Mouse (Mus musculus) cerebellum, postnatal 36 days (tissue): ENCODE measurements at regions not wholly inside any gene's neighbourhood (a gene's known extent, or its start where the extent isn't known, plus 50 kb on each side); places are given as distances from the start of the nearest gene placed in this dataset.
A peak's percentile ranks its signal among the peaks of the same experiment; 100 is the strongest.

ENCODE experiments used
- DNase-seq, 2 experiments: peaks; one replicate each; pipeline ENCODE4 v3.0.0; 2021 to 2022; ENCODE audit warnings: mixed read lengths in 2 of 2

DNA sequence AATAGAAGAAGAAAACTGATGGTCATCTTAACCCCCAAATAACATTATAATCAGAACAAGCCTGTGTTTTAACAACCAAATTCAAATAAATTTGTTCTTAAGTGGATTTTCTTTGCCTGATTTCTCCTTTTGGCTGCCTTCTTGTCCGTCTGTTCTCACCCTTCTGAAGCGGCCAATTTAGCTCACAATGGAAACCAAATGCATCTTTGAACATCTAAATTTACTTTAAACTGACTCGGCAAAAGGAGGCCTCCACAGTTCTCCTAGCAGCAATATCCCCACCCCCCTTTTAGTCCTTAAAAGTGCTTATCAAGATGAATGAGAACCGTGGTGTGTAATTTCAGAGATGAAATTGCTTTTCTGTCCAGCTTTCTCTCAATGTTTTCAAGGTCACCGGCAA, 389.6 kb upstream of the Adamts16 start:
- no peak for DNase-seq

DNA sequence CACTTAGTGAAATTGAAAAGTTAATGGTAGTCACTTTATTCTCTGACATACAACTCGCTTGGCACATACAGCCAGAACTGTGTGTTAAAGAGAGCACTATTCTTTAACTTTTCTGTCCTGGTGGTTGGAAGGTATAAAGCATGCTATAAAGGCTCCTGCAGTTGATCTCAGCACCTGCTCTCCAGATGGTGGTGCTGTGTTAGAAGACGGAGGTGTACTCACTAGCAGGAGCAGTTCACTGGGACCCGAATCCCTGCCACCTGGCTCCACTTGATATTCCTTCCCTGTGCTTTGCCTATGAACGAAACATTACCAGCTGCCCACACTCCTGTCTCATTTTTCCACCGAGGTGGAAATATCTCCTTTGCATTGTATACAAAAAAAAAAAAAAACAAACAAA, 373.2 kb upstream of the Adamts16 start:
- no peak for DNase-seq

DNA sequence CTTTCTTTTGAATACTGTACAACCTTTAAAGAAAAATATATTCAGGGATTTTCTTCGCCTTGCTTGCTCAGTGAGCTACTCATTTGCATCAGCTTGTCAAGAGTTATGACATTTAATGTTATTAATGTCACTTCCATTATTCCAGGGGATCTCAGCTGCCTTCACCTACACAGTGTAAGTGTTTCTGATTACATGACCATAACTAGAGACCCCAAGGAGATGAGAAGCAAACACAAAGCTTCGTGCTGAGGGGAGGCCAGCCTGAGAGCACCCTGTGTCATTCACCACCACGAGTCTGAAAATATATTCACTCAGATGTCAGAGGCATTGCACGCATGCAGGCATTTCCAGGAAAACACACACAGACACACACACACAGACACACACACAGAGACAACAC, 369.8 kb upstream of the Adamts16 start:
- DNase-seq: no peak

DNA sequence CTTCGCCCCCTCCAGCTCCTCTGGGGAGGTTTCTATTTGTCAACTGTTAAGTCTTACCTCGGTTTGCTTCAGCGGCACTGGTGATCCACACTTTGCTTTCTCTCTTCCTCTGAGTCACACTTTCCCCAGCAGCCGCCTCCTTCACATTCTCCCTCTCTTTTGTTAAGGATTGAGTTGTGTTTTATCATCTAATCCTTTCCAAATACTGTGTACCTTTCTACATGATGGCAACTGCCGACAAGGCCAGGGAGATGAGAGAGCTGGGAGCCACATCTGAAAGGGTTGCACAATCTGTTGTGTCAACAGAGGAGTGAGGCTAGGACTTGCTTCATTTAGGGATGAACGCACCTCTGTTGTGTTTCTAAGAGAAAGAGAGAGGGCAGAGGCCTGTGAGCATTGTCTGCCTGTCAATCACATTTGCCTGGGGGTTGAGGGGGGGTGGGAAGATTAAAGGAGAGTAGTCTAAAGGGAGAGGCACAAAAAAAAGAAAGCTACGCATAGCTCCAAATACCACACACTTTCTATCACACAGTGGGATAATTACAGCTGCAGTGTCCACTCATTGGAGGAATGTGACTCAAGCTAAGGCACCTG, 369.1 kb upstream of the Adamts16 start:
- no peak for DNase-seq

DNA sequence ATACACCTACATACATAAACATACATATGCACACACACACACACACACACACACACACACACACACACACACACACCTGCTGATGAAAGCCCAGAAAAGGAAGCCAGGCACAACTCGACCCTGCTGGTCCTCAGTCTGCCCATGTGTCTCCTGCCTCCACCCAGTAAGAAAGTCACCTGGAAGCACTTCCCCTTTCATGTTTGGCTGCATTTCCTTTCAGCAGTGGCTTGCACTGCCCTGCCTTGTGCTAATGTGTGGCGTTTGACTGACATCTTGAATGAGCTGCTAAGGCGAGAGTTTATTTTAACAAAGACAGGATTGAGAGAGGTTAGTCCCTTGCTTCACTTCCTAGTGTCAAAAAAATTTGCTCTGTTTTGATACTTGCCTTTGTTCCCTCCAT, 364.1 kb upstream of the Adamts16 start:
- DNase-seq: no peak

DNA sequence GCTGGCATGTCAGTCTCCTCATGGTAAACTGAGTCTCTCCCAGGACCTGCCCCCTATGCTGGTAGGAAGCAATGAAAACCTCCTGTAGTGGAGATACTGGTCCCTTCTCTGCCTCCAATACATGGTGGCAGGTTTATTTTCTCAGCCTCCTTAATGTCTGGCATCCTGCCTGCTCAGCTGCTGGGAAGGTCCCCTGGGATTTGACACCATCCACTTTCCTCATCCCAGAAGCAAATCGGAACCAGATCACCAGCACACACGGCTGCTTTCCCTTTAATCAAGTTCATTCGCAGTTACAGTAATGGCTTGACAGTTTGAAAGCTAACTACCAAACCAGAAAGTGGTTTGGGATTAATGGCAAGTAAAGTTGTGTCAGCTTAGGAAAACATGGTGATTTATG, 359.0 kb upstream of the Adamts16 start:
- no peak for DNase-seq

DNA sequence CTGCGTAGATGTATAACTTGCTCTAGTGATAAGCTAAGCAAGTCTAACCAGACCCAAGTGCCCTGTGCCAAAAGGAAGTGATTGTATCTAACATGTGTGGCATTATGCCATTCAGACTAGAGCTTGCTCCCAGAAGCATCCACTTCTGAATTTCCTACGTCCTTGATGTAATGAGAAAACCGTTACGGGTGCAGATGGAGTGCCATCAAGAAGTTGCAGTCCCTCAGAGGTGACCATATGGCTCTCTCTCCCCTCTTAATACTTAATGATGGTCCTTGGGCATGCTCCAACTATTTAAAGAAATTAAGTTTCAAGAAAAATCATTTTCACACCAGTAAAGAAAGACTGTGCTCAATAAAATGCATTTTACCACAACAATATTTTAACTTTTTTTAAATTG, 354.1 kb upstream of the Adamts16 start:
- no peak for DNase-seq

DNA sequence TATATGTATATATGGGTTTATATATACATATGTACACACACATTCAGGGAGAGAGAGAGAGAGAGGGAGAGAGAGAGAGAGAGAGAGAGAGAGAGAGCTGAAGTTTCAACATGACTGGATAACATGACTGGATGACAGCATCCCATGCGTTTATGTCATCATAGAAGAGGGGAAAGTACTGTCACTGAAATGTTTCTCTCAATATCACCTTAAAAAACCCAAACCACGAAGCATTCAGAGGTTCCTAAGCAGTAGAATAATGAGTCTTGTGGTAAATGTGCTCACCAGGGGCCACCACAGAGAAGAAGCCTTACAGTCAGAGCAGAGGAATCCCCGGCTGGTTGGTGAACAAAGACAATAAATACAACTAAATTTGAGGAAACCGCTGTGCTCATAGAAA, 342.9 kb upstream of the Adamts16 start:
- DNase-seq: no peak

DNA sequence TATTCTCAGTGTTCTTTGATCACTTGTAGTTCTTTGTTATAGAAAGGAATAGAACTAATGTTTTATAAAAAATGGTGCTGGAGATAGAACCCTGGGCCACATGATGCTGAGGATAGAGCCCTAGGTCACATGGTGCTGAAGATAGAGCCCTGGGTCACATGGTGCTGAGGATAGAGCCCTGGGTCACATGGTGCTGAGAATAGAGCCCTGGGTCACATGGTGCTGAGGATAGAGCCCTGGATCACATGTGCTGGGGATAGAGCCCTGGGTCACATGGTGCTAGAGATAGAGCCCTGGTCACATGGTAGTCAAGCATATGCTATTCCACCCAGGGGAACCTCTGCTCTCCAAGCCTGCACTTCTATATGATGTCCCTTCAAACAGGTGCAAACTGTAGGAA, 337.5 kb upstream of the Adamts16 start:
- DNase-seq: no peak

DNA sequence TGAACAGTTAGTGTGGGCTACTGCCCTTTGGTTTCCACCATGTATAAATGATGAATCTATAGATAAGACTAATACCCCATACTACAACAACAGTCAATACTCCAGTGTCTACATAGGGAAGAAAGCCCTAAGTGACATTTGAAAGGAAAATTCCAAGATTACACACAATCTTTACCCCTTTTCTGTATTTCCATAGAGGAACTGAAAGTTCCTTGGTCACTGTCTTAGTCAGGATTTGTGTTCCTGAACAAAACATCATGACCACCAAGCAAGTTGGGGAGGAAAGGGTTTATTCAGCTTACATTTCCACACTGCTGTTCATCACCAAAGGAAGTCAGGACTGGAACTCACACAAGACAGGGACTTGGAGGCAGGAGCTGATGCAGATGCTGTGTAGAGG, 332.7 kb upstream of the Adamts16 start:
- no peak for DNase-seq

DNA sequence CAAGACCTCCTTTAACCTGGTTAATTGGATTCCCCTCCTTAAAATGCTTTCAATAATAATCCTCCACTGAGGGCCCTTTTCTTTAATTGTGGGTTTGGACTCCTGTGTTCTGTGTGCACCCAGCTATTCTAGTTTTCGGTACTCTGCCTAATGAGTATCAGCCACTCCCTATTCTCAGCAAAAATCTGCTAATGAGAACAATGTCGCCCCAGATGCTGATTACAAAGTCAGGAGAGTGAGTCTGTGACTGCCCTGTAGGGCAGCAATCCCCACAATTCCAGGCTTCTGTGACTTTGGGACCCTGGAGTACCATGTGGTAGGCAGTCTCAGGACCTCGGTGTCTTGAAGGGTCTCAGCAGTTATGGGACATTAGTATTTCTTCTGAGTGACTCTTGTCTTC, 324.6 kb upstream of the Adamts16 start:
- no peak for DNase-seq

DNA sequence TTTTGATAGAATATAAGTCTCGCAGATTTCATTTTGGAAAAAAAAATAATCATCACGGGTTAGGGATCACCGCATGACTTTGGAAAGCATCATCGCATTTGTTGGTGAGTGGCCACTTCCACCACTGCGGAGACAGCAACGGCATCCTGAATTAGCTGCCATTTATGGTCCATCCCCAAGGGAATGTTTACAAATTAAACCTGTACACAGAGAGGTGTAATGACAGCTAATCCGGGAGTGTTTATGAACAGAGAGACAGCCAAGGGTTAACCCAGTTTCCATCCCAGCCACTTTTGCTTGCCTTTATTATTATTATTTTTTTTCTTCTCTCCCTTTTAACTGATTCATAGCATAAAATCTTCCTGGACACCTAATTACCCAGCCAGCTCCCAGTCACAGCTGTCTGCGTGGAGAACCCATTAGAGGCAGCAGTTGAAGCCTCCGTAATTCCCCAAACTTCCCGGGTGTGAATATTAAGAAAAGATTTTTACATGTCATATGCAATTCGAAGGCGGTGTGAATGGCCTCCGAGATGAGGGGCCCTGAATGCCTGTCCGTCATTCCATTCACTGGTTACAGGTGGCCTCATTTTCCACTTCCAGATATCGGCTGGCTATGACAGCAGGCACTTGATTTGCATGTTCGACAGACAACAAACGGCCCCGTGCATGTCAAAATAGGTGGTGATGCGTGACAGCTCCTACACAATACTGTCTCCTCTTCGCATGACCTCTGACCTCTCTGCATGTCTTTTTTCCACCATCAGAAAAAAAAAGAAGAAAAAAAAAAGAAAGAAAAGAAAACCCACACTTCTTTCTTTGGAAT, 323.7 kb upstream of the Adamts16 start:
- no peak for DNase-seq

DNA sequence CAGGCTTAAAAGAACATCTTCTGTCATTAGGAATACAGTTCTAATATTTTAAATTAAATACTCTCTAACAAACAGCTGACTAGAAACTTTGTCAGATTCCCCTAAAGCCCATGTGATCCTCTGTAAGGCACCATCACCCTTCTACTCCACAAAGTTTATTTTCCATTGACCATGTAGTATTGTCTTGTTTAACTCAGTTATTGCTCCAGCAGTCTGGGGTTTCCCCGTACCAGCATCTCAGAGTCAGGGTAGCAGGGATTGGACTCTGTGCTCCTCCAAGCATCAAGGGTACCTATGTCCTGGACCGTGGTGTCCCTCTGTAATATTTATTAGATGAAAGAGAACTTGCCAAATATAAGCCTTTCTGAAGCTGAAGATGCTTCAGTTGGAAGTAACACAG, 322.4 kb upstream of the Adamts16 start:
- DNase-seq: no peak

DNA sequence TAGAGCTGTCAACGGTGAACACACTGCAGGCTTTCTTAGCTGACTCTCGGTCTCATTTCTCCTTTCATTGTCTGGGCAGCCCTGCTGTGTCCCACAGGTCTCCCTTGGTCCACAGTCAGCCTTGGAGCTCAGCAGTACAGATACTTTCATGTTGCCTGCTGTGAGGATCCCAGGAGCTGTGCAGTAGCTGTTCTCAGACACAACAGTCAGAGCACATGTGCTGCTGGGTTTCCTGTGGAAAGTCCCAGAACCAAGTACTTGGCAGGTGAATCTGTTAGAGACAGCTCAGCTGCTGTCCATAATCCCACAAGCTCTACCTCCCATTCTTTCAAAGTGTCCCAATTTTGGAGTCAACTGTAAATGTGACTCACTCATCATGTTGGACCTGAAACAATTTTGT, 321.3 kb upstream of the Adamts16 start:
- DNase-seq: no peak

DNA sequence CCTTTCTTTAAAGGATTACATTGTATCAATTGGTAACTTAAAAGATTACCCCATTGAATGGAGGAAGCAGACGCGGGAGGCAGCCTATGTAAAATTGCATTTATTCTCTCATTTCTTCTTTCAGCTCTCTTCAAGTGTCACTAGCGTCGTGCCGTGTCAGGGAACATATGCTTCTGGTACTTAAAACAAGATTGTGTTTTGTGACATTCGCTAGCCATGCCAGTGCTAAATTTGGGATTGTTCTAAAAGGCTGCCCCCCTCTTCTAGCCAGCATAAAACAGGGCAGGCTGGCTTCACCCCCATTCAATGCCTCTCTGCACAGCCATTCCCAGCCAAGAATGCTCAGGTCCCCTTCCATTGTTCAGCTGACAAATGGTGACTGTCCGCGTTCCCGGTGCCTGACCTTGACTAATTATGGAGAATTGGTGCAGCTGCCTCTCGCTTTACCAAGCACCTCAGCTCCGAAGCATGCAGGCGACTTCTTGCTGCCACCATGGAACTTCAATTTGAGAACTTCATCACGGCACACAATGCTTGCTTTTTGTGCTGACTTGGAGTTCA, 316.8 kb upstream of the Adamts16 start:
- peak in 1 of 2 experiments; percentile 3 for DNase-seq

DNA sequence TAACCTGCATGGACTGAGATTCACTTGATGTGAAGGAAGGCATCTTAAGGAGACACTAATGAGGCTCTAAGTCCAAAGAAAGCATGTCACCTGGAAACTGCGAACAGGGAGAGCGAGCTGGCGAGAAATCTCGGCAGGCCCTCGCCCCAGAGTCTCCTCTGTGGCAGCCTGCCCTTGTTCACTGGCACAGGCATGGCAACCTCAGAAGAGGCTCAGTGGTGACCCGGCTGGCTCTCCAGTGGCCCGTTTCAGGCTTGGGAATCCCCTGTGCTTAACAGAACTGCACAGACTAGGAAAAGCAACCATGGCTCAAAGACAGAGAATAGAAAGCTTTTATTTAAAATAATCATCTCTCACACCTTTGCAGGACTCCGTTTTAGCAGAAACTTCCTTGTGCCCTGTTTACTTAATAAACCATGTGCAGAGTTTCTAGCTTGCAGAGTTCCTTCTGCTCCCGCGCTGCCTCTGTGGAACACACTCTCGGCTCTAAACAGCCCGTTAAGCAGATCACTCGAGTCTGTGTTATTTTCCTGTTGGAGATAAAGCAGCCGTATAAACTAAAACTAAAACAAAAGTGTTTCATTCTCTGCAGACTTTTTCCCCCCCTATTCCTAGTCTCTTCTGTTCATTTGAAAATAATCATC, 316.2 kb upstream of the Adamts16 start:
- no peak for DNase-seq

DNA sequence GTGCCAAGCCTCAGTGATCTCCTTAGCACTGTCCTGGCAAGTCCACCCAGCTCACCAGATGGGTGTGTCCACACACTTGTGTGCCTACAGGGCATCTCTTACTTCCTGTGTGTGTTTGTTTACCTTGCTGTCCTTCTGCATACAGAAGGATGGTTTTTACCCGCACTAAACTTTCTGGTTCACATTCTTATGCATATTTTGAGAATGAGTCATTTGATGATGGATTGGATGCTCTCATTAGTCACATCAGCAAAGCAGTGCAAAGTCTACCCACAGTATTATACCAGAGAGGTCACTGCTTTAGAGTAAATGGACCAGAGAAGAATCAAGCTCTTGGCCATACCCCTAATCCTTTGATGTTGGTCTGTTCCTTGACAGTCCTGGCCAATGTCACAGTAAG, 308.5 kb upstream of the Adamts16 start:
- no peak for DNase-seq

DNA sequence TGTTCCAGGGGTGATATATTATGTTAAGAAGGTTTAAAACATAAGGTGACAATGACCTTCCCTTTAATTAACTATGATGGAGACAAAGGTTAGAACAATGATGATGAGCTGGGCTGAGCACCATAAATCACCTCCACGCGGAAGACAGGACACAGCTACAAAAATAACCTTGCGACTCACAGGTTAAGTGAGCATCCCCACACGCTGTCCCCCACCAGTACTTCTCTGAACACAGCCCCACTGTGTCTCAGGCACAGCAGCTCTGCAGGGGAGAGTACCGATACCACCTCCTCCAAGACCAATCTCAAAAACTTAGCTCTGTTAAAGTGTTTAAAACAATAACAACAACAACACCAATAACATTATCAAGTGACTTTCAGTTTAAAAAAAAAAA, 307.7 kb upstream of the Adamts16 start:
- no peak for DNase-seq

DNA sequence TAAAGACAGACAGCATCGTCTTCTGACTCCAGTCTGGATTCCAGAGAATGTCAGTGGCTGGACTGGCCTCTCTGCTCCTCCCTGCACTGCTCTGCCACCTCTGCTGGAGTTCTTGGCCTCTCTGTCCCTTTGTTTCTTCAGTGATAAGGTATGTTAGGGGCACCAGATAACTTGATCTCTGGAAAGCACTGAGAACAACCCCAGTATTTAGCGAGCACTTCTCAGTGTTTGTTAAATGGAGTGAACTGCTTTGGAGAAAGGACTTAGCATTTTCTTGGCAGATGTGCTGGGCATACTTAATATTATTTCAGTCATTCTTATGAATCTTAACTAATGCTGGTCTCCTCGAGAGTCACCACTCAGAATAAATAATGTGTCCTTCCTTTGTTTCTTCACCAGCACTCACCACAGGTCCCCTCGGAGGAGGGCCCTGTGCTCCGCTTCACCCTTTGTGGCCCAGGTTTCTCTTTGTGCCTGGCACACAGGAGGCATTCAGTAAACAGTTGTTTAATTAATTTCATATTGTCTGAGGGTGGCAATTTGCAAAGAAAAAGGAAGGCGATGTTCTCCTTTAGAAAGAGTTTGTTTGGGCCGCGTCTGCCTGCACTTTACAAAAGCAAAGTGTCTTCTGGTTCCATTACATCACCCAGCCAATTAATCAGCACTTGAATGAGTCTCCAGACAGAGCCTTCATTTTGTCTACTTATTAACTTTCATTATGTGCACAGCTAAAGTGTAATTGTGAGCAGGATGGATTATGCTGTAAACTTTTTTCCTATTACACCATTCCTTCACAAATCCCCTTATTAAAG, 307.1 kb upstream of the Adamts16 start:
- no peak for DNase-seq

DNA sequence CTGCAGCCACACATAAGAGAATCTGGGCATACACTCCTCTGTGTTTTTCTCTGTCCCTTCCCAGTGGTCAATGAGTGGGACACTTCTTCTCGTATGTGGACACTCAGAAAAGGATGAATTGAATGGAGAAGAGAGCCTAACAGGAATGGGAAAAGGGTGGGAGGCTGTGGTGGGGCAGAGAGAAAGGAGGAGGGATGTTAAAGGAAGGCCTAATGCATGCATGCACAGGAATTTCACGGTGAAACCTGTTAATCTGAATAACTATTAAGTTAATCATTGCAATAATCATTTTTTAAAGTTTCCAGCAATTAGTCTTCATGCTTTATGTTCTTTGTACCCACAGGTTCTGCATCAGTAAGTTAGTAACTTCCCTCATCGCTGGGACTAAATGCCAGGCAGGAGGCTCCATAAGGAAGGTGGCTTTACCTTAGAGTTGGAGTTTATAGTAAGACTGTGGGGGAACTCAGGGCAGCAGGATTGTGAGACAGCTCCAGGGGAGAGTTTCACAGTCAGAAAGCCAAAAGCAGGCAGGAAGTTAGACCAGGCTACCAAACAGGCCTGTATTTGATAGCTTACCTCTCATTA, 305.3 kb upstream of the Adamts16 start:
- no peak for DNase-seq

DNA sequence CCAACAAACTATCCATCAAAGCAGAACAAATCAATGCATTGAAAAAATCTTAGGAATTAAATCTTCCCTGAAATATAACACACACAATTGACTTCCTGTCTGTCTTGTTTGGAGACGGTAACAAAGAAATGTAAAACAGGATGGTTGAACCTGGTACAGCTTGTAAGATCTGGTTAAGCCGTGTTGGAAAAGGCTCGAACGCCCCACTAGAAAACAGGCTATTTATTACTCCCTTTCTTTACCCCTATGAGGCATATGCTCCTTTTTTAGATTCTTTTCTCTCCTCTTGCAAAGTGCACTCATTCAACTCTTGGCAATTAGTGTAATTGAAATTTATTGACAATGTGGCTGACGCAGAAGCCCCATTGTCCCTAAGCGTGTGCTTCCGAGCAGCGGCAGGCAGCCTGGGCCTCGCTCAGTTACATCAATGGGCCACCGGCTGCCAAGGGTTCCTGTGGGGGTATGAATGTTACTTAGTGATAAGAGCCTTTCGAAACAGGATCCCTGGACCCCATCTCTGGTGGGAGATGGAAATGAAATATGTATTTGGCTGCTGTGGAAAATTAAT, 297.2 kb upstream of the Adamts16 start:
- DNase-seq: no peak

DNA sequence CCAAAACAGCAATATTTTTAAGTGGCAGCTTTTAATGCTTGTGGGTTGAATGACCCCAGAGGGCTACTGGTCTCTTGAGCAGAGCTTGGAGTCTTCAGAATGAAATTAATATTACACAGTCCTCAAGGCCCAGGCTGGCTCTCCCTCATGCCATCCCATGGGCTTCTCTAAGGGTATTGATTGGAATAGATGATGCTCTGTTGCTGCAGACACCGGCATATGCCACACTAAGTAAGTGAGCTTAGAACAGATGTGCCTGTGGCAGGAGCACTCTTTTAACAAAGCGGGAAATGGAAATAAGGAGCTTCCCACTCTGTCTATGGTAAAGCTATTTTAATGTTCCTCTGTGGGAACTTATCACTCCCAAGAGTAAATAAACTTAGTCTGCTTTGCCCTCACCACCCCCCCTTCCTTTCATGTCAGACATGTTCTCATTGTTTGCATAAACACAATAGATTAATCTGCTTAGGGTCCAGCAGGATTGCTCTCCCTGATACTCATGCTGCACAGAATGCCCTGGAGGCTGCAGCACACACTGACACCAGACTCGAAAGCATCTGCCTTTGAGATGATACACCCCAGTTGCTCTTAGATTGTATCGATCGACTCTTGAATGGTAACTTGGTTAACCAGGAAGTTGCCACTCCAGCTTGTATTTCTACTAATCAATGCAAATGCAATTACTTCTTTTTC, 294.5 kb upstream of the Adamts16 start:
- no peak for DNase-seq
